Mouse (Mus musculus): ENCODE results near the gene Snx19. TPM values are rescaled to one million over a fixed set of nuclear protein-coding genes. Genes with fewer than 3 reads are reported as not detected.

The Snx19 gene
- polyA plus RNA-seq, 1 experiment from 2014 or later = 27.0 TPM

DNA sequence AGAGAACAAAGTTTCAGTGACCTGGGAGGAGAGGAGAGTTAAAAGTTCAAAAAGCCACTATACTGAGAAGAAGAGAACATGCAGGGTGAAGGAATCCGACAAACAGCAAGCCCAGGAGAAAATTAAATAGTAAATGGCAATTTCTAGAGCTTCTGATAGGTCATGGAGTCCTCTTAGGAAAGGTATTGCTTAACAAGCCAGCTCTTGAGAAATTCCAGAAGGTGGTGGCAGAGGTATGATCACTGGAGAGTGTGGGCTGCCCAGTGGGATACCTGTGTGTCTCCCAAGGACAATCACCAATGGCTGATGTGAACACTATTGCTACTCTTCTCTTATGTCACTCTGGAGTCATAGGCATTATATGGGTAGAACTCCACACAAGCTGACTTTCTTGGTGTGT, 19.2 kb downstream of the Snx19 start:
- no peak for ATAC-seq (ENCODE audit: low FRiP score, low read depth)
- Histone ChIP-seq H3K36me3 (peaks cover 49% of the 10 kb centered on the region), H3K4me1 (peaks cover 4% of the 10 kb centered on the region; the same call in 1 of the 2 replicates), H3K4me2 (replicated peaks) (no peak overlapping the region), H3K27ac (no peak overlapping the region), H3K4me3 (no peak overlapping the region), H3K9ac (no peak overlapping the region), H3K9me3 (no peaks in the 10 kb centered on the region), H3K27me3 (replicated peaks) (no peaks in the 10 kb centered on the region)
- 90% methylated on average over 1 of the region's 1 CpGs for WGBS

DNA sequence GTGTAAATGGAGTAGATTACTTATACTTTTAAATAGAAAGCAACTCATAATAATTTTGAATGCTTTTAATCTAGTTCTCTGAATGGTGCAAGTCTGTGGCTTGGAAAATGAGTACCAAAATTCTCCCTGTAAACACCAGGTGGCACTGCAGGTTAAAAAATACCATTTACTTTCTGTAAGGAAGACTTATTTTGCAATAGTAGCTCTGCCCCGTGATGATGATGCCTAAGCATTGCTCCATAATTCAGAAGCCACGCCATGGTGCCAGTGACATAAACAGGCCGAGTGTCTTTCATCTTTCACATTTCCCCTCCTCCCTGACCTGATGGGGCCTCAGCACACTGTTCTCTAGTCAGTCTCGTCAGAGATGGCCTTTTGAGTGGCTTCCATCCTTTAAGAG, 21.6 kb downstream of the Snx19 start:
- Histone ChIP-seq H3K9me3 (no peaks in the 10 kb centered on the region), H3K4me1 (peaks cover 4% of the 10 kb centered on the region; the same call in 1 of the 2 replicates), H3K4me2 (replicated peaks) (no peak overlapping the region), H3K27me3 (replicated peaks) (no peaks in the 10 kb centered on the region), H3K4me3 (no peak overlapping the region), H3K27ac (no peak overlapping the region), H3K9ac (no peak overlapping the region), H3K36me3 (peaks cover 44% of the 10 kb centered on the region)
- peak; percentile 50; the same call in 1 of the 2 replicates for ATAC-seq (ENCODE audit: low FRiP score, low read depth)
- WGBS = 42% methylated on average over 4 of the region's 4 CpGs

DNA sequence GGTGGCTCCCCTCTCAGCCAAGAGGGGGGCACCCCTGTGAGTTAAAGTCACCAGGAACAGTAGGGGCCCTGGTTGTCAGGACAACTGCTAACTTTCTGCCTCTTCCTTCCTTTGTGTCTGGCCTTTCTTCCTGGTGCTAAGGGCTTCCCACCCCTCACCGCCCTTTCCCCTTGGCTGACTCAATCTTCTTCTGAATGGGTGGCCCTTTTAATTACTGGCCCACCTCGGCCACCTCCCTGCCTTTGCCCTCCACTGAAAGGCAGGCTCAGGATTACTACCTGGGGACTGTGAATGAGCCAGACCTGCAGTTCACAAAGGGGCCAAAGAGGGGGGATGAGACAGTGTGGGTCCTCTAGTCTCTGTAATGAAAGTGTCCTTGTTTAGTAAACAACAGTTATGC, 23.0 kb downstream of the Snx19 start:
- H3K27me3 ChIP-seq (replicated peaks) = no peaks in the 10 kb centered on the region
- no peak for ATAC-seq (ENCODE audit: low FRiP score, low read depth)
- H3K4me2 ChIP-seq (replicated peaks) = no peak overlapping the region
- whole genome bisulfite sequencing = 20% methylated on average over 2 of the region's 2 CpGs
- no peak overlapping the region for H3K27ac ChIP-seq
- no peak overlapping the region for H3K9ac ChIP-seq
- peaks cover 33% of the 10 kb centered on the region for H3K36me3 ChIP-seq
- no peak overlapping the region for H3K4me3 ChIP-seq
- no peaks in the 10 kb centered on the region for H3K9me3 ChIP-seq
- H3K4me1 ChIP-seq = peaks cover 4% of the 10 kb centered on the region; the same call in 1 of the 2 replicates

DNA sequence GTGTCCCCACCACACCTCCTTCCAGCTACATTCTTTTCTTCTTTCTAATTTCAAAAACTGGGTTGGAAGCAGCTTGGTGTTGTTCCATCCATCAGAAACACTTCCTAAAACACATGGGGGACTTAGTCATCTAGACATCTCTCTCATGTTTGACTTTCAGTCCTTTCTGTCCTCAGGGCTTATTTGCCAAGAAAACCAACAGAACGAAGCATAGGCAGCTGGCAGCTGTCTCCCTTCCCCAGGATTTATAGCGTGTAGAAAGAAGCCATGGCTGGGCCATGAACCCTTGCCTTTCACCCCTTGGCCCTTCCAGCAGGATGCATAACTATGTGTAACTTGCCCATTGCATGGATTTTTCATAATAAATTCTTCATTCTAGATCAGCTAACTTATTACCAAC, 23.9 kb downstream of the Snx19 start:
- Histone ChIP-seq H3K27ac (no peak overlapping the region), H3K27me3 (replicated peaks) (no peaks in the 10 kb centered on the region), H3K4me1 (0 out of 2 replicates have a peak, but pooled peaks cover 4% of the 10 kb centered on the region), H3K9me3 (no peaks in the 10 kb centered on the region), H3K4me2 (replicated peaks) (no peak overlapping the region), H3K36me3 (peaks cover 28% of the 10 kb centered on the region), H3K9ac (no peak overlapping the region), H3K4me3 (no peak overlapping the region)
- WGBS = 54% methylated on average over 2 of the region's 2 CpGs
- no peak for ATAC-seq (ENCODE audit: low FRiP score, low read depth)

DNA sequence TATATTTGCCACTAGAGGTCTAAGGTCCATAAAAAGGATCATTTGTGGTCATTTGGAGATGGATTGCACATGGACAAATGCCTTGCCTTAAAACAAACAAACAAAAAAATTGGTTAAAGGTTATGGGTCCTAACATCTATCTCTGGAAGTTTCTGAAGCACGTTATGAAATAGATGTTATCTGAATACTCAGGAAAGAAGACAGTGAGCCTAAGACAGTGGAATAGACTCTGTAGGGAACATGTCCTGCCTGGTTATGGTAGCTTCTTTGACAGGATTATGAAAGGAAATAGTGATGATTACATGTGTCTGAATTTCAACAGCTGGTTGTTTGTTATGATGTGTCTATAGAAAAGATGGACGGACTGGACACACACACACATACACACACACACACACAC, 27.6 kb downstream of the Snx19 start:
- no peaks in the 10 kb centered on the region for H3K9me3 ChIP-seq
- no peaks in the 10 kb centered on the region for H3K27me3 ChIP-seq (replicated peaks)
- H3K4me2 ChIP-seq (replicated peaks) = no peak overlapping the region
- peaks cover 22% of the 10 kb centered on the region for H3K36me3 ChIP-seq
- no peak overlapping the region for H3K4me3 ChIP-seq
- no peak overlapping the region for H3K9ac ChIP-seq
- H3K27ac ChIP-seq = no peak overlapping the region
- 90% methylated on average over 2 of the region's 2 CpGs for WGBS
- 0 out of 2 replicates have a peak, but pooled peaks cover 3% of the 10 kb centered on the region for H3K4me1 ChIP-seq
- ATAC-seq (ENCODE audit: low FRiP score, low read depth) = no peak

DNA sequence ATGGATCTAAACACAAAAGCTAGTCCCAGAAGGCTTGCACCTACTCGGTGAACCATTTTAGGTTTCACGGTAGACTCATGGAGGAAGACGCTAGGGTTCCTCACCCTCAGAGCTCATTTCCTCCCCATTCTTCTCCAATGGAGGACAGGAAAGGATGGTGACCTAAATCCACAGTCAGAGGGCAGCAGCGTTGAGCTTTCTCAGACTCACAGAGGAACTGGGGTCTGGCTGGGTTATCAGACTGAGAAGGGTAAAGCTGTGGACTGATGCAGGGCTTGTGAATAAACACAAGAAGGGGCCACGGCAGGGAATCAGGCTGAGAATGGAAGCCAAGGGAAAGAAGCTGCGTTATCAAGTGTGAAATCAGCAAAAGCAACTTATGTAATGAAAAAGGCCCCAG, 29.3 kb downstream of the Snx19 start:
- WGBS = 90% methylated on average over 6 of the region's 6 CpGs
- H3K4me1 ChIP-seq = no peaks in the 10 kb centered on the region
- no peaks in the 10 kb centered on the region for H3K9me3 ChIP-seq
- H3K27me3 ChIP-seq (replicated peaks) = no peaks in the 10 kb centered on the region
- no peak overlapping the region for H3K4me2 ChIP-seq (replicated peaks)
- H3K9ac ChIP-seq = no peak overlapping the region
- ATAC-seq (ENCODE audit: low FRiP score, low read depth) = no peak
- H3K36me3 ChIP-seq = peaks cover 22% of the 10 kb centered on the region
- no peak overlapping the region for H3K4me3 ChIP-seq
- H3K27ac ChIP-seq = no peak overlapping the region

DNA sequence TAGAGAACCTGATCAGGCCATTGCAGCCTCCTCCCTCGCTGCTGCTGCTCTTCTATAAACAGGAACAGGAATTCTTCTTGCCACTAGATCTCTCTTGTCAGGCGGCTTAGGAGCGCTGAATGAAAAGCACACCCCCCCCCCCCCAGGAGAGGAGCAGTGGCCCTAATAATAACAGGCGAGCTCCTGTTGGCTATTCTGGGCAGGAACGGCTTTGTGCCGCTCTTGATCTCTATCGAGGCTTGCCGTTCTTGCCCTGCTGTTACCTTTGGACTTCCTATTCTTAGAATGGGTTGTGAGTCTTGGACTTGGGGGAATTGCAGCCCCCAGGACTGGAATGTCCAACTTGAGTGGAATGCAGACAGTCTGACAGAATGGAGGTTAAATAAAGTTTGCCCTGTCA, 33.6 kb downstream of the Snx19 start:
- Histone ChIP-seq H3K27ac (no peak overlapping the region), H3K27me3 (replicated peaks) (no peaks in the 10 kb centered on the region), H3K4me1 (no peaks in the 10 kb centered on the region), H3K9me3 (no peaks in the 10 kb centered on the region), H3K9ac (no peak overlapping the region), H3K36me3 (peaks cover 38% of the 10 kb centered on the region), H3K4me3 (no peak overlapping the region), H3K4me2 (replicated peaks) (no peak overlapping the region)
- ATAC-seq (ENCODE audit: low FRiP score, low read depth) = no peak
- 78% methylated on average over 8 of the region's 8 CpGs for WGBS

GRCm38 (mm10) chr9:30464661-30465060, 37.8 kb downstream of the Snx19 start:
- no peak overlapping the region for H3K4me3 ChIP-seq
- no peak overlapping the region for H3K4me2 ChIP-seq (replicated peaks)
- H3K9ac ChIP-seq = no peak overlapping the region
- no peaks in the 10 kb centered on the region for H3K27me3 ChIP-seq (replicated peaks)
- H3K36me3 ChIP-seq = peaks cover 48% of the 10 kb centered on the region
- no peaks in the 10 kb centered on the region for H3K9me3 ChIP-seq
- no peak overlapping the region for H3K27ac ChIP-seq
- 85% methylated on average over 4 of the region's 4 CpGs for WGBS
- no peak for ATAC-seq (ENCODE audit: low FRiP score, low read depth)
- H3K4me1 ChIP-seq = no peaks in the 10 kb centered on the region

- H3K4me2 ChIP-seq (replicated peaks) = no peak overlapping the region
- WGBS = 60% methylated on average over 4 of the region's 4 CpGs
- peak; percentile 15; the same call in 1 of the 2 replicates for ATAC-seq (ENCODE audit: low FRiP score, low read depth)
- no peak overlapping the region for H3K4me3 ChIP-seq
- H3K9ac ChIP-seq = no peak overlapping the region
- no peaks in the 10 kb centered on the region for H3K4me1 ChIP-seq
- H3K27ac ChIP-seq = no peak overlapping the region
- H3K36me3 ChIP-seq = no peaks in the 10 kb centered on the region
- H3K27me3 ChIP-seq (replicated peaks) = no peaks in the 10 kb centered on the region
- no peaks in the 10 kb centered on the region for H3K9me3 ChIP-seq
These were observed 53.1 kb downstream of the Snx19 start for GRCm38 (mm10) chr9:30480043-30480442.

- WGBS = 2% methylated on average over 6 of the region's 6 CpGs
These were observed 53.6 kb downstream of the Snx19 start for GRCm38 (mm10) chr9:30480464-30480863.

GRCm38 (mm10) chr9:30482116-30482515, 55.2 kb downstream of the Snx19 start:
- no peaks in the 10 kb centered on the region for H3K36me3 ChIP-seq
- no peak overlapping the region for H3K4me3 ChIP-seq
- H3K27me3 ChIP-seq (replicated peaks) = no peaks in the 10 kb centered on the region
- no peaks in the 10 kb centered on the region for H3K4me1 ChIP-seq
- H3K9ac ChIP-seq = no peak overlapping the region
- no peaks in the 10 kb centered on the region for H3K9me3 ChIP-seq
- no peak overlapping the region for H3K27ac ChIP-seq
- 96% methylated on average over 4 of the region's 4 CpGs for WGBS
- no peak overlapping the region for H3K4me2 ChIP-seq (replicated peaks)
- ATAC-seq (ENCODE audit: low FRiP score, low read depth) = no peak

More at GRCm38 (mm10) chr9:30480464-30480863, 53.6 kb downstream of the Snx19 start:
- H3K4me1 ChIP-seq = no peaks in the 10 kb centered on the region
- no peak overlapping the region for H3K4me2 ChIP-seq (replicated peaks)
- H3K4me3 ChIP-seq = no peak overlapping the region
- H3K9ac ChIP-seq = no peak overlapping the region
- ATAC-seq (ENCODE audit: low FRiP score, low read depth) = peak; percentile 90
- H3K27ac ChIP-seq = no peak overlapping the region
- H3K27me3 ChIP-seq (replicated peaks) = no peaks in the 10 kb centered on the region
- no peaks in the 10 kb centered on the region for H3K9me3 ChIP-seq
- no peaks in the 10 kb centered on the region for H3K36me3 ChIP-seq

GRCm38 (mm10) chr9:30484183-30484582, 57.3 kb downstream of the Snx19 start:
- H3K4me2 ChIP-seq (replicated peaks) = no peak overlapping the region
- H3K4me1 ChIP-seq = no peaks in the 10 kb centered on the region
- no peak overlapping the region for H3K4me3 ChIP-seq
- no peak overlapping the region for H3K27ac ChIP-seq
- no peaks in the 10 kb centered on the region for H3K27me3 ChIP-seq (replicated peaks)
- 93% methylated on average over 3 of the region's 3 CpGs for WGBS
- ATAC-seq (ENCODE audit: low FRiP score, low read depth) = no peak
- H3K9ac ChIP-seq = no peak overlapping the region
- no peaks in the 10 kb centered on the region for H3K36me3 ChIP-seq
- H3K9me3 ChIP-seq = no peaks in the 10 kb centered on the region

GRCm38 (mm10) chr9:30485161-30485560, 58.3 kb downstream of the Snx19 start:
- Histone ChIP-seq H3K27me3 (replicated peaks) (no peaks in the 10 kb centered on the region), H3K4me3 (no peak overlapping the region), H3K36me3 (no peaks in the 10 kb centered on the region), H3K4me2 (replicated peaks) (no peak overlapping the region), H3K4me1 (no peaks in the 10 kb centered on the region), H3K9me3 (no peaks in the 10 kb centered on the region), H3K27ac (no peak overlapping the region), H3K9ac (no peak overlapping the region)
- ATAC-seq (ENCODE audit: low FRiP score, low read depth) = no peak
- WGBS = 92% methylated on average over 2 of the region's 2 CpGs

Measured in neural tube, embryonic 12.5 days (tissue).